Mouse (Mus musculus): ENCODE data around the gene Gm10428.

GRCm38 (mm10) chr11:62732022-62732387 lies 20.9 kb upstream of the Gm10428 start:
- TF ChIP-seq CTCF (IDR thresholded peaks at IDR 0.05; ENCODE audit: control insufficient read depth, insufficient read depth, insufficient read length) (no peak), MYOD1 (IDR thresholded peaks at IDR 0.05; ENCODE audit: control insufficient read depth, insufficient read length, low read depth) (no peak), USF1 (IDR thresholded peaks at IDR 0.05; ENCODE audit: low read depth) (no peak)
